Mouse (Mus musculus): ENCODE results near the gene Ppp1r9a. TPM values are rescaled to one million over a fixed set of nuclear protein-coding genes. Genes with fewer than 3 reads are reported as not detected.

The Ppp1r9a gene
- polyA plus RNA-seq, 1 experiment from 2014 or later = 51.9 TPM

DNA sequence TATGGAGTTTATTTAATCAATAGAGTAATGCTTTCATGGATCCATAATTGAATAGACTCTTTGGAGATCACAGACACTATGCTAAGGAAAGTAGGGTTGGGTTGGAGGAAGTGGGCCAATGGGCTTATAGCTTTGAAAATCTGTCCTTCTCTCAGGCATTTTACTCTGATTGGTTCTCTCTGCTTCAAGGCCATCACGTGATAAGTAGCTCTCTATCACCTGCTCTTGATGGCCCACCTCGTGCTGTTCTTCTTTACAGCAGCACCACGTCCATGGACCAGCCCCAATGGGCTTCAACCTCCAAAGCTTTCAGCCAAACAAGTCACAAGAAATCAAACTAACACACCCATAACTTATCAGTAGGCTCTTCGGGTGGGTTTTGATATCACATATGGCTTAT is 288.0 kb downstream of the Ppp1r9a start:
- no peaks in the 10 kb centered on the region for H3K4me1 ChIP-seq (replicated peaks; ENCODE audit: control insufficient read depth, insufficient read depth, low read length)
- no peaks in the 10 kb centered on the region for H3K36me3 ChIP-seq (replicated peaks; ENCODE audit: control insufficient read depth, insufficient read depth)
- H3K4me3 ChIP-seq (replicated peaks; ENCODE audit: low read length) = no peak overlapping the region
- no peak overlapping the region for H3K9ac ChIP-seq
- H3K27me3 ChIP-seq (ENCODE audit: control insufficient read depth, insufficient read depth, low read length) = no peaks in the 10 kb centered on the region
- DNase-seq (ENCODE audit: low spot score) (no peak), ATAC-seq (ENCODE audit: low FRiP score) (no peak)
- WGBS = 89% methylated on average over 4 of the region's 4 CpGs
- H3K27ac ChIP-seq = no peak overlapping the region
- H3K4me2 ChIP-seq (replicated peaks) = no peak overlapping the region
- H3K9me3 ChIP-seq (ENCODE audit: control insufficient read depth, low read length) = no peaks in the 10 kb centered on the region

DNA sequence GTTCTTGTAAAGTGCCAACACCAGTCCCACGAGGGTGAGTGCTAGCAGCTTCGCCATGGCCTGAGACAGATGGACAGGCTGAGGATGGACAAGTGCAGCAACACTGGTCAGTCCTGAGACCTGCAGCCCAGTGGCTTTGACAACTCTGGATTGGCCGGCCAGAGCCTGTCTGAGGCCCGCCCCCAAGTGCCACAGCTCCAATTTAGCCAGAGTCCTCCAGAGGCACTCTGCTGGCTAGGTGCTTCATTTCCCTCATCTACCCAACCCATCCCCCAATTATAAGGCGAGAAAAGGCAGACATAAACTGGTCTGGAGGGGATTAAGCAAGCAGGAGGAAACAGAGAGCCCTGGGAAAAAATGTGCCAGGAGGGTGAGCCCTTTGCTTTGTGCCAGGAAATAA is 291.0 kb downstream of the Ppp1r9a start, which contains the start of gene Pon1:
TSS of gene Pon1 (minus strand) at position 254 of the 400 bp plus-strand sequence.
- no peak within 1 kb of the TSS for H3K27ac ChIP-seq
- H3K27me3 ChIP-seq (ENCODE audit: control insufficient read depth, insufficient read depth, low read length) = no peaks in the 10 kb centered on the region
- no peaks in the 10 kb centered on the region for H3K36me3 ChIP-seq (replicated peaks; ENCODE audit: control insufficient read depth, insufficient read depth)
- no peak within 1 kb of the TSS for H3K4me2 ChIP-seq (replicated peaks)
- WGBS = 52% methylated on average over 5 of the region's 5 CpGs
- H3K9me3 ChIP-seq (ENCODE audit: control insufficient read depth, low read length) = no peaks in the 10 kb centered on the region
- ATAC-seq (ENCODE audit: low FRiP score) (no peak), DNase-seq (ENCODE audit: low spot score) (no peak)
- no peak within 1 kb of the TSS for H3K9ac ChIP-seq
- H3K4me1 ChIP-seq (replicated peaks; ENCODE audit: control insufficient read depth, insufficient read depth, low read length) = no peaks in the 10 kb centered on the region
- H3K4me3 ChIP-seq (replicated peaks; ENCODE audit: low read length) = no peak within 1 kb of the TSS

GRCm38 (mm10) chr6:5198590-5198989 is 295.9 kb downstream of the Ppp1r9a start:
- DNase-seq (ENCODE audit: low spot score) = no peak
- Histone ChIP-seq H3K4me3 (replicated peaks; ENCODE audit: low read length) (no peak overlapping the region), H3K4me1 (replicated peaks; ENCODE audit: control insufficient read depth, insufficient read depth, low read length) (no peaks in the 10 kb centered on the region), H3K27me3 (ENCODE audit: control insufficient read depth, insufficient read depth, low read length) (no peaks in the 10 kb centered on the region), H3K4me2 (replicated peaks) (no peak overlapping the region), H3K9ac (no peak overlapping the region), H3K9me3 (ENCODE audit: control insufficient read depth, low read length) (0 out of 2 replicates have a peak, but pooled peaks cover 5% of the 10 kb centered on the region), H3K27ac (no peak overlapping the region), H3K36me3 (replicated peaks; ENCODE audit: control insufficient read depth, insufficient read depth) (no peaks in the 10 kb centered on the region)
- ATAC-seq (ENCODE audit: low FRiP score) = no peak
- 92% methylated on average over 5 of the region's 5 CpGs for WGBS

- no peaks in the 10 kb centered on the region for H3K27me3 ChIP-seq (ENCODE audit: control insufficient read depth, insufficient read depth, low read length)
- no peak overlapping the region for H3K4me2 ChIP-seq (replicated peaks)
- H3K27ac ChIP-seq = no peak overlapping the region
- H3K4me1 ChIP-seq (replicated peaks; ENCODE audit: control insufficient read depth, insufficient read depth, low read length) = no peaks in the 10 kb centered on the region
- H3K4me3 ChIP-seq (replicated peaks; ENCODE audit: low read length) = no peak overlapping the region
- DNase-seq (ENCODE audit: low spot score) (no peak), ATAC-seq (ENCODE audit: low FRiP score) (no peak)
- 0 out of 2 replicates have a peak, but pooled peaks cover 5% of the 10 kb centered on the region for H3K9me3 ChIP-seq (ENCODE audit: control insufficient read depth, low read length)
- no peak overlapping the region for H3K9ac ChIP-seq
- 87% methylated on average over 8 of the region's 8 CpGs for WGBS
- H3K36me3 ChIP-seq (replicated peaks; ENCODE audit: control insufficient read depth, insufficient read depth) = no peaks in the 10 kb centered on the region
Measured at GRCm38 (mm10) chr6:5199376-5199905, 296.7 kb downstream of the Ppp1r9a start.

DNA sequence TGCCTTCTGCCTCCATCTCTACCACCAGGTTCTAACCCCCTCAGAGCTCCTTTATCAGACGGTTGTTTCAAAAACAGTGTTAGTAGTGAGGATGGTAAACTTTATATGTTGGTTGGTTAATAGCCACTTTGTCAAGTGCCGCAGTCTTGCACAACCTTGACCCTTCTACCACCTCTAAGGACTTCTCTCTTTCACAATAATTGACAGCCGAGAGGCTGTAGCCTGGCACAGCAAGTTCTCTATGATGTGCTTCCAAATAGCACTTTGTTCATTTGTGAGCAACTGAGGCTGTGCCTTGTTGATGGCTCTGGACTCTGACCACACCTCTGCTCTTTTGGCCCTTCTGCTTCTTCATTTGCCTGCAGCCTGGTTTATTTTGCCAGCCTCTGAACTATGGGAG is 297.2 kb downstream of the Ppp1r9a start:
- no peak for ATAC-seq (ENCODE audit: low FRiP score)
- no peak overlapping the region for H3K4me3 ChIP-seq (replicated peaks; ENCODE audit: low read length)
- H3K36me3 ChIP-seq (replicated peaks; ENCODE audit: control insufficient read depth, insufficient read depth) = no peaks in the 10 kb centered on the region
- H3K27ac ChIP-seq = no peak overlapping the region
- H3K9me3 ChIP-seq (ENCODE audit: control insufficient read depth, low read length) = 0 out of 2 replicates have a peak, but pooled peaks cover 5% of the 10 kb centered on the region
- no peaks in the 10 kb centered on the region for H3K4me1 ChIP-seq (replicated peaks; ENCODE audit: control insufficient read depth, insufficient read depth, low read length)
- no peak overlapping the region for H3K9ac ChIP-seq
- WGBS = 88% methylated on average over 3 of the region's 3 CpGs
- H3K4me2 ChIP-seq (replicated peaks) = no peak overlapping the region
- H3K27me3 ChIP-seq (ENCODE audit: control insufficient read depth, insufficient read depth, low read length) = no peaks in the 10 kb centered on the region
- DNase-seq (ENCODE audit: low spot score) = no peak

DNA sequence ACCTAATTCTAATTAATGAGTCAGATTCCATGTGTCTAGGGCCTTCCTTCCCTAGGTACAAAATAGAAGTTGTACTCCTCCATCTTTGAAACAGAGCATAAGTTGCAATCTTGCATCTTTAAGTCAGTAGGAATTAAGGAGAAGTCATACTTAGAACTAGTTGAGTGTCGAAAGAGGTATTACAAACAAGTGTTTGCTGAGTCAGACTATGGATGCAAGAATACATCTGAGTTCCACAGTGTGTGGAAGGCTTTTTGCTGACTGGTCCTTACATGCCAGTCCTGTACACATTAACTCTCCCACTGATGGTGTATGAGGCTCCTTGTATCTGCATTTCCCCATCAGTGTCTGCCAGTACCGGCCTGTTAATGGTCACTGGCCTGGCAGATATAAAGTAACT is 305.1 kb downstream of the Ppp1r9a start:
- no peaks in the 10 kb centered on the region for H3K36me3 ChIP-seq (replicated peaks; ENCODE audit: control insufficient read depth, insufficient read depth)
- no peak overlapping the region for H3K9ac ChIP-seq
- 0 out of 2 replicates have a peak, but pooled peaks cover 5% of the 10 kb centered on the region for H3K9me3 ChIP-seq (ENCODE audit: control insufficient read depth, low read length)
- H3K27me3 ChIP-seq (ENCODE audit: control insufficient read depth, insufficient read depth, low read length) = no peaks in the 10 kb centered on the region
- no peak overlapping the region for H3K4me3 ChIP-seq (replicated peaks; ENCODE audit: low read length)
- no peak for DNase-seq (ENCODE audit: low spot score)
- H3K27ac ChIP-seq = no peak overlapping the region
- ATAC-seq (ENCODE audit: low FRiP score) = no peak
- H3K4me1 ChIP-seq (replicated peaks; ENCODE audit: control insufficient read depth, insufficient read depth, low read length) = no peaks in the 10 kb centered on the region
- 90% methylated on average over 2 of the region's 2 CpGs for WGBS
- H3K4me2 ChIP-seq (replicated peaks) = no peak overlapping the region

Other genes starting within 250 kb of the Ppp1r9a start
- gene Sgce, start 155.7 kb upstream of the Ppp1r9a start, polyA plus RNA-seq (2014; fragmentation: Nextera tagmentation; extraction: Ambion mirVana) = 51.0 and 55.5 TPM in 2 replicates
- 10.5 and 12.2 TPM in 2 replicates for gene Peg10, start 155.6 kb upstream of the Ppp1r9a start, polyA plus RNA-seq (2014; fragmentation: Nextera tagmentation; extraction: Ambion mirVana)